Mouse (Mus musculus) hindbrain, postnatal 0 days (tissue): ENCODE measurements at regions not wholly inside any gene's neighbourhood (a gene's known extent, or its start where the extent isn't known, plus 50 kb on each side); places are given as distances from the start of the nearest gene placed in this dataset.

Source experiments
- ATAC-seq: fragments of 200-750 bp; cut with Nextera tagmentation; 2 replicates; pipeline ENCODE4 v1.8.0; 2017; ENCODE audit warnings: mild to moderate bottlenecking, moderate TSS enrichment, moderate library complexity
- DNase-seq: peaks from one replicate; pipeline ENCODE4 v3.0.0-alpha.2; 2015; ENCODE audit warnings: low spot score
- H3K27ac ChIP-seq: fragments of 300-500 bp; sonication (generic); 2 replicates; pipeline ENCODE4 v1.5.1; 2014; ENCODE audit warnings: mild to moderate bottlenecking
- H3K27me3 ChIP-seq: fragments of 300-500 bp; sonication (generic); 2 replicates; pipeline ENCODE4 v1.6.1; 2014; ENCODE audit warnings: low read length, mixed read lengths; ENCODE audit not compliant: insufficient read depth
- H3K36me3 ChIP-seq: fragments of 300-500 bp; sonication (generic); 2 replicates; pipeline ENCODE4 v1.6.1; 2014; ENCODE audit warnings: low read length, mixed read lengths; ENCODE audit not compliant: insufficient read depth
- H3K4me1 ChIP-seq: fragments of 300-500 bp; sonication (generic); 2 replicates; pipeline ENCODE4 v1.6.1; 2014; ENCODE audit warnings: antibody characterized with exemption, low read length, mixed read lengths; ENCODE audit not compliant: insufficient read depth
- H3K4me2 ChIP-seq: fragments of 300-500 bp; sonication (generic); 2 replicates; pipeline ENCODE4 v1.6.1; 2014; ENCODE audit warnings: low read depth, mild to moderate bottlenecking, low read length, moderate library complexity, mixed read lengths
- H3K4me3 ChIP-seq: fragments of 300-500 bp; sonication (generic); 2 replicates; pipeline ENCODE4 v1.5.1; 2014; ENCODE audit warnings: low read length
- H3K9ac ChIP-seq: fragments of 300-500 bp; sonication (generic); replicated peaks from 2 replicates; pipeline ENCODE4 v1.6.1; 2014; ENCODE audit warnings: mild to moderate bottlenecking, low read length, moderate library complexity, mixed read lengths
- H3K9me3 ChIP-seq: fragments of 300-500 bp; sonication (generic); 2 replicates; pipeline ENCODE4 v1.6.1; 2016; ENCODE audit warnings: low read length, mixed read lengths
- CTCF ChIP-seq: IDR thresholded peaks from 2 replicates; pipeline ENCODE4 v1.5.1; 2016; ENCODE audit warnings: antibody characterized with exemption, control low read depth, low read depth
- WGBS: fragments of 180-500 bp; shearing (Covaris S2); extraction: QIAGEN DNeasy Blood & Tissue Kit; methylation state at CpG from one replicate; pipeline ENCODE4 v1.1.7; 2014; 5-methylcytosine and 5-hydroxymethylcytosine counted together

- Histone ChIP-seq H3K27ac (no peak overlapping the region), H3K27me3 (no peaks in the 10 kb centered on the region), H3K36me3 (no peaks in the 10 kb centered on the region), H3K4me3 (no peak overlapping the region), H3K4me2 (no peak overlapping the region), H3K9me3 (no peaks in the 10 kb centered on the region), H3K4me1 (peaks cover 12% of the 10 kb centered on the region), H3K9ac (no peak overlapping the region)
- ATAC-seq (no peak), DNase-seq (no peak)
- WGBS: 79% methylated on average over 4 of the region's 4 CpGs
- TF ChIP-seq CTCF: no peak
These were observed 186.6 kb downstream of the Enc1 start for GRCm38 (mm10) chr13:97427537-97427936.

DNA sequence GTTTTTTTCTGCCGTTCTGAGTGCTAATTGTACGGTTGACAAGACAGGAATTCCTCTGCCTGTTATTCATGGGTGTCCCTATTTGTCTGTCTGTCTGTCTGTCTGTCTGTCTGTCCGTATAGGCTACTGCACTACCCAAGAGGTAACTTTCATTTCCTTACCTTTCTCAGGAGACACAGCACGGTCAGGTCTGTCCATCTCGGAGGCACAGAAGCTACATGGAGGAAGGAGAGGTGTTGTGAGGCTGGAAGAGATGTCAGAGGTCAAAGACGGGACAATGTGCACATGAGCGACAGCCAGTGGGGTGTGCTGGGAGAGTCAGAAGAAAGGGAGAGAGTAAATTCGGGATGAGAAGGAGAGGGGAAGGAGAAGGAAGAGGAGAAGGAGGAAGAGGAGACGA lies 184.8 kb downstream of the Enc1 start:
- no peaks in the 10 kb centered on the region for H3K36me3 ChIP-seq
- DNase-seq: no peak
- H3K4me2 ChIP-seq: no peak overlapping the region
- 82% methylated on average over 9 of the region's 9 CpGs for WGBS
- peaks cover 12% of the 10 kb centered on the region for H3K4me1 ChIP-seq
- H3K9ac ChIP-seq: no peak overlapping the region
- no peaks in the 10 kb centered on the region for H3K9me3 ChIP-seq
- TF ChIP-seq CTCF: no peak
- H3K4me3 ChIP-seq: no peak overlapping the region
- H3K27me3 ChIP-seq: no peaks in the 10 kb centered on the region
- H3K27ac ChIP-seq: no peak overlapping the region
- no peak for ATAC-seq

DNA sequence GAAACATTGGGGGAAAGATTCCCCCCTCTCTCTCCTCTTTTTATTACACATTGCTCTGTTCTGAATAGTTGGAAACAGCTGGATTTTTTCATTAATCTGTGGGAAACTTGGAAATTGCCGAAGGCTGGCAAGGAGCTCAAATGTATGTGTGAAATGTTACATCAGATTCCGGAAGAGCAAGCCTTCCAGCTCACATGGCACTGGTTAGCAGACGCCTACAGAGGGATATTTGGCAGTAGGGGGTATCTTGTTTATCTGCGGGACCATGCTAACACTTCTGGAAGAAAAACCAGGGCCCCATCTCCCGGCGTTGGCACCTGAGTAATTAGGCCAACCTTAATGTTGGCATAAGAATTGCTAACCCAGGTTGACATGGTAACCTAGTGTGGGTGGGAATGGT lies 183.0 kb downstream of the Enc1 start:
- no peak for ATAC-seq
- no peaks in the 10 kb centered on the region for H3K9me3 ChIP-seq
- no peak for TF ChIP-seq CTCF
- H3K4me3 ChIP-seq: no peak overlapping the region
- H3K36me3 ChIP-seq: no peaks in the 10 kb centered on the region
- WGBS: 34% methylated on average over 6 of the region's 6 CpGs
- DNase-seq: no peak
- no peaks in the 10 kb centered on the region for H3K27me3 ChIP-seq
- peaks cover 12% of the 10 kb centered on the region for H3K4me1 ChIP-seq
- no peak overlapping the region for H3K4me2 ChIP-seq
- H3K27ac ChIP-seq: no peak overlapping the region
- no peak overlapping the region for H3K9ac ChIP-seq

GRCm38 (mm10) chr13:97423298-97423817 lies 182.5 kb downstream of the Enc1 start:
- peak; percentile 47; the same call in 1 of the 2 replicates for ATAC-seq
- 52% methylated on average over 5 of the region's 5 CpGs for WGBS
- peak overlapping the region; percentile 27; the same call in 1 of the 2 replicates for H3K27ac ChIP-seq

GRCm38 (mm10) chr13:97422897-97423296 lies 182.0 kb downstream of the Enc1 start:
- DNase-seq (no peak), ATAC-seq (0 out of 2 replicates have a peak, but pooled peaks have one; percentile 45)
- Histone ChIP-seq H3K4me1 (peaks cover 12% of the 10 kb centered on the region), H3K36me3 (no peaks in the 10 kb centered on the region), H3K9me3 (no peaks in the 10 kb centered on the region), H3K4me3 (no peak overlapping the region), H3K4me2 (no peak overlapping the region), H3K9ac (no peak overlapping the region), H3K27me3 (no peaks in the 10 kb centered on the region), H3K27ac (peak overlapping the region; percentile 27; the same call in 1 of the 2 replicates)
- WGBS: 34% methylated on average over 7 of the region's 7 CpGs
- TF ChIP-seq CTCF: no peak

More at GRCm38 (mm10) chr13:97423298-97423817, 182.5 kb downstream of the Enc1 start:
- no peak for TF ChIP-seq CTCF
- H3K27me3 ChIP-seq: no peaks in the 10 kb centered on the region
- H3K4me2 ChIP-seq: no peak overlapping the region
- H3K9me3 ChIP-seq: no peaks in the 10 kb centered on the region
- H3K36me3 ChIP-seq: no peaks in the 10 kb centered on the region
- no peak for DNase-seq
- no peak overlapping the region for H3K4me3 ChIP-seq
- no peak overlapping the region for H3K9ac ChIP-seq
- peaks cover 12% of the 10 kb centered on the region for H3K4me1 ChIP-seq

- 90% methylated on average over 3 of the region's 3 CpGs for WGBS
- Histone ChIP-seq H3K4me1 (peaks cover 12% of the 10 kb centered on the region), H3K4me3 (no peak overlapping the region), H3K4me2 (no peak overlapping the region), H3K9ac (no peak overlapping the region), H3K27me3 (no peaks in the 10 kb centered on the region), H3K27ac (no peak overlapping the region), H3K9me3 (no peaks in the 10 kb centered on the region), H3K36me3 (no peaks in the 10 kb centered on the region)
- no peak for TF ChIP-seq CTCF
- DNase-seq (no peak), ATAC-seq (no peak)
These were observed 180.9 kb downstream of the Enc1 start for GRCm38 (mm10) chr13:97421831-97422230.

DNA sequence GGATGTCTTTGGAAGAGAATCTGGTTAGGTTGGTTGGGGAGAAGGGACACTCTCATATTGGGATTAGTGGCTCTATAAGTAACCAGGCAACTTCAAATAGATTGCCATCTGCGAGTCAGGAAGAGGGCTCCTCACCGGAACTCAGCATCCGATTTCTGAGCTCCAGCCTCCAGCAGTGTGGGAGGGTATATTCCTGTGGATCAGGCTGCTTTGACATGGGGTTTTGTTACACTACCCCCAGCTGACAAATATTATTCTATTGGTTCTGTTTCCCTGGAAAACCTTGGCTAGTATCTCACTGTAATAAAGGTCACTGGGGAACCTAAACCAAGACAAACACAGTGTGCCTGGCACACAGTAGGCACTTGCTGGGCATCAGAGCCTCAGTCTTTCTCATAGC lies 179.9 kb downstream of the Enc1 start:
- Histone ChIP-seq H3K4me1 (peaks cover 12% of the 10 kb centered on the region), H3K27ac (no peak overlapping the region), H3K4me3 (no peak overlapping the region), H3K4me2 (no peak overlapping the region), H3K9me3 (no peaks in the 10 kb centered on the region), H3K27me3 (no peaks in the 10 kb centered on the region), H3K36me3 (no peaks in the 10 kb centered on the region), H3K9ac (no peak overlapping the region)
- no peak for TF ChIP-seq CTCF
- no peak for DNase-seq
- 65% methylated on average over 3 of the region's 3 CpGs for WGBS
- no peak for ATAC-seq
